Mouse (Mus musculus) forebrain, embryonic 16.5 days (tissue): ENCODE measurements around the gene Car10. TPM values are rescaled to one million over a fixed set of nuclear protein-coding genes. Genes with fewer than 3 reads are reported as not detected.

Source experiments
- ATAC-seq: fragments of 200-750 bp; cut with Nextera tagmentation; 2 replicates; pipeline ENCODE4 v1.8.0; 2017; ENCODE audit warnings: mild to moderate bottlenecking, moderate library complexity
- H3K27ac ChIP-seq: fragments of 300-500 bp; sonication (generic); 2 replicates; pipeline ENCODE4 v1.5.1; 2014; ENCODE audit warnings: low read length, control low read depth
- H3K27me3 ChIP-seq: fragments of 300-500 bp; sonication (generic); replicated peaks from 2 replicates; pipeline ENCODE4 v1.6.1; 2014; ENCODE audit warnings: low read length; ENCODE audit not compliant: control insufficient read depth, insufficient read depth
- H3K36me3 ChIP-seq: fragments of 300-500 bp; sonication (generic); 2 replicates; pipeline ENCODE4 v1.6.1; 2014; ENCODE audit not compliant: control insufficient read depth, insufficient read depth
- H3K4me1 ChIP-seq: fragments of 300-500 bp; sonication (generic); replicated peaks from 2 replicates; pipeline ENCODE4 v1.6.1; 2014; ENCODE audit warnings: low read length; ENCODE audit not compliant: control insufficient read depth, insufficient read depth
- H3K4me2 ChIP-seq: fragments of 300-500 bp; sonication (generic); 2 replicates; pipeline ENCODE4 v1.6.1; 2014; ENCODE audit warnings: mild to moderate bottlenecking, low read length, control low read depth
- H3K4me3 ChIP-seq: fragments of 300-500 bp; sonication (generic); replicated peaks from 2 replicates; pipeline ENCODE4 v1.5.1; 2014; ENCODE audit warnings: mild to moderate bottlenecking, low read length, control low read depth
- H3K9ac ChIP-seq: fragments of 300-500 bp; sonication (generic); replicated peaks from 2 replicates; pipeline ENCODE4 v1.6.1; 2014; ENCODE audit warnings: low read depth, low read length, control low read depth
- H3K9me3 ChIP-seq: fragments of 300-500 bp; sonication (generic); 2 replicates; pipeline ENCODE4 v1.6.1; 2016; ENCODE audit warnings: low read length; ENCODE audit not compliant: control insufficient read depth
- WGBS: fragments of 180-500 bp; shearing (Covaris S2); extraction: QIAGEN DNeasy Blood & Tissue Kit; methylation state at CpG from one replicate; pipeline ENCODE4 v1.1.7; 2014; 5-methylcytosine and 5-hydroxymethylcytosine counted together
- polyA plus RNA-seq: library from polyadenylated mRNA; unstranded; fragments of >200 nt; fragmentation: Nextera tagmentation; extraction: Ambion mirVana; gene quantifications from 2 replicates; pipeline ENCODE4 v1.2.1, GENCODE M21; 2015

Gene Car10
- polyA plus RNA-seq, 1 experiment from 2014 or later = 18.6 TPM

GRCm38 (mm10) chr11:93448290-93449256 lies 350.7 kb downstream of the Car10 start:
- Histone ChIP-seq H3K9me3 (no peaks in the 10 kb centered on the region), H3K4me2 (no peak overlapping the region), H3K4me1 (no peaks in the 10 kb centered on the region), H3K4me3 (no peak overlapping the region), H3K27me3 (no peaks in the 10 kb centered on the region), H3K36me3 (no peaks in the 10 kb centered on the region), H3K27ac (no peak overlapping the region), H3K9ac (no peak overlapping the region)
- 52% methylated on average over 12 of the region's 12 CpGs for WGBS
- peak; percentile 36; the same call in 1 of the 2 replicates for ATAC-seq

GRCm38 (mm10) chr11:93450535-93450934 lies 352.7 kb downstream of the Car10 start:
- no peak for ATAC-seq
- 88% methylated on average over 7 of the region's 7 CpGs for WGBS
- H3K27ac ChIP-seq = no peak overlapping the region

GRCm38 (mm10) chr11:93466221-93466620 lies 368.4 kb downstream of the Car10 start:
- WGBS = 76% methylated on average over 4 of the region's 4 CpGs
- no peak for ATAC-seq
- no peaks in the 10 kb centered on the region for H3K36me3 ChIP-seq

More at GRCm38 (mm10) chr11:93450535-93450934, 352.7 kb downstream of the Car10 start:
- no peaks in the 10 kb centered on the region for H3K4me1 ChIP-seq
- no peaks in the 10 kb centered on the region for H3K9me3 ChIP-seq
- H3K9ac ChIP-seq = no peak overlapping the region
- no peaks in the 10 kb centered on the region for H3K27me3 ChIP-seq
- H3K4me2 ChIP-seq = no peak overlapping the region
- H3K4me3 ChIP-seq = no peak overlapping the region
- no peaks in the 10 kb centered on the region for H3K36me3 ChIP-seq

GRCm38 (mm10) chr11:93467711-93468110 lies 369.9 kb downstream of the Car10 start:
- Histone ChIP-seq H3K9ac (no peak overlapping the region), H3K4me2 (no peak overlapping the region), H3K36me3 (no peaks in the 10 kb centered on the region), H3K27me3 (0 out of 2 replicates have a peak, but pooled peaks cover under 1% of the 10 kb centered on the region), H3K9me3 (no peaks in the 10 kb centered on the region), H3K27ac (no peak overlapping the region), H3K4me3 (no peak overlapping the region), H3K4me1 (peaks cover 3% of the 10 kb centered on the region; the same call in 1 of the 2 replicates)
- WGBS = 95% methylated on average over 3 of the region's 3 CpGs
- ATAC-seq = no peak

More at GRCm38 (mm10) chr11:93466221-93466620, 368.4 kb downstream of the Car10 start:
- no peak overlapping the region for H3K9ac ChIP-seq
- no peak overlapping the region for H3K4me3 ChIP-seq
- H3K27me3 ChIP-seq = no peaks in the 10 kb centered on the region
- H3K4me2 ChIP-seq = no peak overlapping the region
- H3K27ac ChIP-seq = no peak overlapping the region
- no peaks in the 10 kb centered on the region; the same call in 1 of the 2 replicates for H3K4me1 ChIP-seq
- no peaks in the 10 kb centered on the region for H3K9me3 ChIP-seq

- H3K27ac ChIP-seq = no peak overlapping the region
- H3K9ac ChIP-seq = no peak overlapping the region
- H3K4me3 ChIP-seq = no peak overlapping the region
- H3K36me3 ChIP-seq = no peaks in the 10 kb centered on the region
- no peaks in the 10 kb centered on the region for H3K9me3 ChIP-seq
- peaks cover 3% of the 10 kb centered on the region; the same call in 1 of the 2 replicates for H3K4me1 ChIP-seq
- no peak overlapping the region for H3K4me2 ChIP-seq
- 16% methylated on average over 7 of the region's 7 CpGs for WGBS
- no peak for ATAC-seq
- 0 out of 2 replicates have a peak, but pooled peaks cover 2% of the 10 kb centered on the region for H3K27me3 ChIP-seq
Measured at GRCm38 (mm10) chr11:93470771-93471170, 372.9 kb downstream of the Car10 start.

- H3K36me3 ChIP-seq = no peaks in the 10 kb centered on the region
- peak; percentile 83 for ATAC-seq
- H3K4me2 ChIP-seq = peak overlapping the region; percentile 42
- 0 out of 2 replicates have a peak, but pooled peaks cover 2% of the 10 kb centered on the region for H3K27me3 ChIP-seq
- 17% methylated on average over 10 of the region's 10 CpGs for WGBS
- H3K4me1 ChIP-seq = peaks cover 3% of the 10 kb centered on the region; the same call in 1 of the 2 replicates
- no peak overlapping the region for H3K27ac ChIP-seq
- no peaks in the 10 kb centered on the region for H3K9me3 ChIP-seq
- no peak overlapping the region for H3K9ac ChIP-seq
- peak overlapping the region; percentile 27 for H3K4me3 ChIP-seq
Measured at GRCm38 (mm10) chr11:93471573-93472179, 373.8 kb downstream of the Car10 start.

GRCm38 (mm10) chr11:93484661-93485060 lies 386.8 kb downstream of the Car10 start:
- Histone ChIP-seq H3K4me3 (no peak overlapping the region), H3K4me1 (peaks cover 4% of the 10 kb centered on the region; the same call in 1 of the 2 replicates), H3K27me3 (no peaks in the 10 kb centered on the region), H3K9me3 (no peaks in the 10 kb centered on the region), H3K27ac (no peak overlapping the region), H3K4me2 (no peak overlapping the region), H3K36me3 (no peaks in the 10 kb centered on the region), H3K9ac (no peak overlapping the region)
- WGBS = 84% methylated on average over 4 of the region's 4 CpGs
- no peak for ATAC-seq

GRCm38 (mm10) chr11:93487021-93487420 lies 389.2 kb downstream of the Car10 start:
- H3K36me3 ChIP-seq = no peaks in the 10 kb centered on the region
- no peak overlapping the region for H3K4me2 ChIP-seq
- no peak overlapping the region for H3K27ac ChIP-seq
- no peak for ATAC-seq
- peaks cover 4% of the 10 kb centered on the region; the same call in 1 of the 2 replicates for H3K4me1 ChIP-seq
- H3K27me3 ChIP-seq = no peaks in the 10 kb centered on the region
- WGBS = 91% methylated on average over 1 of the region's 1 CpGs
- no peak overlapping the region for H3K4me3 ChIP-seq
- H3K9ac ChIP-seq = no peak overlapping the region
- H3K9me3 ChIP-seq = no peaks in the 10 kb centered on the region
